Mouse (Mus musculus): ENCODE data around the gene Prdx6. TPM values are rescaled to one million over a fixed set of nuclear protein-coding genes. Genes with fewer than 3 reads are reported as not detected.
A peak's percentile ranks its signal among the peaks of the same experiment; 100 is the strongest.

Gene Prdx6
- polyA plus RNA-seq, 1 experiment from 2014 or later: 168 TPM

DNA sequence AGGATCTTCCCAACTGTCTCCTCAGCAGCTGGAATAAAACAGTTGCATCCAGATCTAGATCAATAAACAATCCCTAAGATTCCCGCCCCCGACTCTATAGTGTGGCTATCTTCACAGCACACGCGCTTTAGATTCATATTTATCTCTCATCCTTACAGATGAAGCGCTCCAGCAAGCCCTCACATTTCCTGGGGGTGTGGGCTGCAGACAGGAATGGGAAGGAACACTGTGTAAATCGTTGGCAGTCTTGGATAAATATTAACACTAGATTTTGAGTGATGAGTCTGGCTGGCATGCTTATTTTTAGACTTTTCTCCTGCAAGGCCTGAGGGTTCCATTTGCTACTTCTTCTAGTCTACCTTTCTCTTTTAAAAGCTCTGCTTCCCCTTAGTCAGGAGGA is 1.6 kb downstream of the Prdx6 start:
- Histone ChIP-seq H3K4me3 (replicated peaks) (peak overlapping the region; percentile 81), H3K27me3 (replicated peaks) (no peaks in the 10 kb centered on the region), H3K27ac (replicated peaks) (no peak overlapping the region), H3K4me2 (peak overlapping the region; percentile 85), H3K9ac (replicated peaks) (peak overlapping the region; percentile 82; the same call in 1 of the 2 replicates), H3K36me3 (peaks cover 3% of the 10 kb centered on the region; the same call in 1 of the 2 replicates), H3K4me1 (peaks cover 32% of the 10 kb centered on the region), H3K9me3 (replicated peaks) (no peaks in the 10 kb centered on the region)
- 57% methylated on average over 6 of the region's 6 CpGs for WGBS
- ATAC-seq (ENCODE audit: low FRiP score): no peak

DNA sequence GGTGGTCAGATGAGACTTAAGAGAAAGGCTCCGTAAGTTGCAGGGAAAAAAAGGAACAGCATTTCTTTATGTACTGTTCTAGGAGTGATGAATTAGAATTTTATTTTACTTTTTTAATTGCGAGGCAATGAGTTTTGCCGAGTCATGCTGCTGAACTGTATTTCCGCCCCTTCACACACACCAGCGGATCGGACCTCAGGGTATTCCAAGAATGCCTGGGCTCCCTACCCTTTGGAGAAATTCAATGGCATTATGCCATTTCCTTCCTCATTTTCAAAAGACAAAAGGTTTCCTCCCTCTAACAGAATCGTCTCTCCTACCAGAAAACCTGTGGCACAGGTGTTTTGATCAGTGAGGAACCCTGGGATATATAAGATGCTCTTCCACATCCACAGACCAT is 2.3 kb downstream of the Prdx6 start:
- no peak overlapping the region for H3K27ac ChIP-seq (replicated peaks)
- H3K9me3 ChIP-seq (replicated peaks): no peaks in the 10 kb centered on the region
- 83% methylated on average over 7 of the region's 7 CpGs for WGBS
- H3K9ac ChIP-seq (replicated peaks): 0 out of 2 replicates have a peak overlapping the region, but pooled peaks have one; percentile 82
- peaks cover 10% of the 10 kb centered on the region for H3K36me3 ChIP-seq
- H3K4me3 ChIP-seq (replicated peaks): peak overlapping the region; percentile 81
- H3K4me2 ChIP-seq: peak overlapping the region; percentile 85
- H3K4me1 ChIP-seq: peaks cover 32% of the 10 kb centered on the region
- ATAC-seq (ENCODE audit: low FRiP score): no peak
- H3K27me3 ChIP-seq (replicated peaks): no peaks in the 10 kb centered on the region

DNA sequence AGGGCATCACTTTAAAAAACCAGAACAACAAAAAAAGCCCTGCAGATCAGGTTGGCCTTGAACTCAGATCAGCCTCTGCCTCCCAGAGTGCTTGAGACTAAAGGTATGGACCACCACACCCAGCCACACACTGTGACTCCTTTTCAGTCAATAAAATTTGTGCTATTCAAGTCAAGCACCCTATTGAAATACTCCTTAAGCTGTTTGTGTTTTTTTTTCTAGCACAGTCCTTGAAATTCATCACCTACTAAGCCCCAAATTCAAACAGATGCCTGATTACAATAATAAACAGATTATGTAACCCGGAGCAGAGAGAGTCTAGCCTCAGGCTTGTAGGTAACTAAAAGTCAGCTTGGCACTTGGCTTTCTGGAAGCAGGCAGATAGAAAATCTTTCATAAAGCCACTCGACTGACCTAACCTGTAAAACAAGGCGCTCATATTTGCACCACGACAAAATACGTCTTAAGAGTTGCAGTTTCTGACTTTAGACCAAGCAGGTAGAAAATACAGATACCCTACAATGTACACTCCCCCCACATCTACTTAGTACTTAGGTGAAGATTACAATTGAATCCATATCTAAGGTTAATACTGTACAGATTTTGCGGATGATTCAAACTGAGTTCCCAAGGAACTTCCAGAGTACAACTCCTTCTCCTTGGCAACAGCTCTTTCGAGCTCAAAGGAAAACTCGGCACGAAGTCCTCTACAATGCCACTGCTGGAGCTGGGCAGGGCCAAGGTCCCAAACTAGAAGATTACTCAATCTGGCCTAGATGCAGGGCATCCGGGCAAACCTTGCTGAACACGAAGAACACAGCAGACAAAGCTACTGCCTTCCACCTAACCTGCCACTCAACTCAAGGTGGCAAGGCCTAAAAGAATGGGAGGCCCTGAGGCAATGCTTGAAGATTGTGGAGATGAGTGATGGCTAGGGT is 3.1 kb downstream of the Prdx6 start:
- Histone ChIP-seq H3K4me1 (peaks cover 32% of the 10 kb centered on the region), H3K9me3 (replicated peaks) (no peaks in the 10 kb centered on the region), H3K27ac (replicated peaks) (no peak overlapping the region), H3K9ac (replicated peaks) (no peak overlapping the region), H3K4me2 (peak overlapping the region; percentile 85; the same call in 1 of the 2 replicates), H3K36me3 (peaks cover 16% of the 10 kb centered on the region), H3K27me3 (replicated peaks) (no peaks in the 10 kb centered on the region), H3K4me3 (replicated peaks) (no peak overlapping the region)
- 85% methylated on average over 11 of the region's 11 CpGs for WGBS
- ATAC-seq (ENCODE audit: low FRiP score): no peak

- no peaks in the 10 kb centered on the region for H3K27me3 ChIP-seq (replicated peaks)
- 65% methylated on average over 3 of the region's 3 CpGs for WGBS
- H3K4me2 ChIP-seq: no peak overlapping the region
- peaks cover 22% of the 10 kb centered on the region for H3K36me3 ChIP-seq
- H3K9ac ChIP-seq (replicated peaks): no peak overlapping the region
- H3K27ac ChIP-seq (replicated peaks): no peak overlapping the region
- no peak overlapping the region for H3K4me3 ChIP-seq (replicated peaks)
- H3K9me3 ChIP-seq (replicated peaks): no peaks in the 10 kb centered on the region
- peaks cover 32% of the 10 kb centered on the region for H3K4me1 ChIP-seq
- ATAC-seq (ENCODE audit: low FRiP score): no peak
Observed at GRCm38 (mm10) chr1:161247176-161247575, 3.8 kb downstream of the Prdx6 start.

- Histone ChIP-seq H3K27me3 (replicated peaks) (no peaks in the 10 kb centered on the region), H3K36me3 (peaks cover 40% of the 10 kb centered on the region), H3K4me2 (no peak overlapping the region), H3K9me3 (replicated peaks) (no peaks in the 10 kb centered on the region), H3K4me1 (0 out of 2 replicates have a peak, but pooled peaks cover 4% of the 10 kb centered on the region), H3K4me3 (replicated peaks) (no peak overlapping the region), H3K27ac (replicated peaks) (no peak overlapping the region), H3K9ac (replicated peaks) (no peak overlapping the region)
- WGBS: 97% methylated on average over 4 of the region's 4 CpGs
- ATAC-seq (ENCODE audit: low FRiP score): no peak
Observed at GRCm38 (mm10) chr1:161237750-161238149, 13.3 kb downstream of the Prdx6 start.

- Histone ChIP-seq H3K4me1 (0 out of 2 replicates have a peak, but pooled peaks cover 4% of the 10 kb centered on the region), H3K27me3 (replicated peaks) (no peaks in the 10 kb centered on the region), H3K4me2 (no peak overlapping the region), H3K9ac (replicated peaks) (no peak overlapping the region), H3K9me3 (replicated peaks) (no peaks in the 10 kb centered on the region), H3K4me3 (replicated peaks) (no peak overlapping the region), H3K27ac (replicated peaks) (no peak overlapping the region), H3K36me3 (peaks cover 37% of the 10 kb centered on the region)
- no peak for ATAC-seq (ENCODE audit: low FRiP score)
- 95% methylated on average over 7 of the region's 7 CpGs for WGBS
Observed at GRCm38 (mm10) chr1:161237339-161237738, 13.7 kb downstream of the Prdx6 start.

DNA sequence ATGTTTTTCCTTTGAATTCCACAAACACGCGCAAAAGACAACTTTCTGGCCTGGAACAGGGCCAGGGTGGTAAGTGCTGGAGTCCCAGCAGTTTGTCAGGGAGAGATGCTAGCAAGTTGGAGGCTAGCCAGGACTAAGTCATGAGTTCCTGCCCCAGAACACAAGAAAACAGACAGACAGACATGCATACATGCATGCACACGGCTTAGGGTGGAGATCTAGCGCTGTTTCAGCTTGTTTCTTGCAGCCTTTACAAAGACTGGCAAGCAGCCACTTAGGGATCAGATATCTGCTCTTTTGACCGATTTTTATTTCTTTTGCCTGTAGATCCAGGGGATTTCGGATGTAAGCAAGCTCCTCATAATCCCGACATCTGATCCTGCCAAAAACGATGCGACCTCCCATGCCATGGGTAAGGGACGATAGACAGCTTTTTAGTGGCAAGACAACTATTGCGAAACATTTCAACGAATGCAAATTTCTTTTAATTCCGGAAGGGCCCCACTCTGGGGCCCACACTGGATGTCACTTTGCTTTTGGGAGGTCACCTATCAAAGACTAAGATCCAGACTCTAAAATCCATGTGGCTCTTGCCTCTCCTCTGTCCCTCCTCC is 17.7 kb downstream of the Prdx6 start:
- H3K27ac ChIP-seq (replicated peaks): no peak overlapping the region
- no peak for ATAC-seq (ENCODE audit: low FRiP score)
- H3K9me3 ChIP-seq (replicated peaks): no peaks in the 10 kb centered on the region
- 86% methylated on average over 13 of the region's 13 CpGs for WGBS
- no peak overlapping the region for H3K4me2 ChIP-seq
- H3K4me1 ChIP-seq: 0 out of 2 replicates have a peak, but pooled peaks cover 4% of the 10 kb centered on the region
- H3K4me3 ChIP-seq (replicated peaks): no peak overlapping the region
- no peak overlapping the region for H3K9ac ChIP-seq (replicated peaks)
- peaks cover 8% of the 10 kb centered on the region for H3K36me3 ChIP-seq
- no peaks in the 10 kb centered on the region for H3K27me3 ChIP-seq (replicated peaks)

DNA sequence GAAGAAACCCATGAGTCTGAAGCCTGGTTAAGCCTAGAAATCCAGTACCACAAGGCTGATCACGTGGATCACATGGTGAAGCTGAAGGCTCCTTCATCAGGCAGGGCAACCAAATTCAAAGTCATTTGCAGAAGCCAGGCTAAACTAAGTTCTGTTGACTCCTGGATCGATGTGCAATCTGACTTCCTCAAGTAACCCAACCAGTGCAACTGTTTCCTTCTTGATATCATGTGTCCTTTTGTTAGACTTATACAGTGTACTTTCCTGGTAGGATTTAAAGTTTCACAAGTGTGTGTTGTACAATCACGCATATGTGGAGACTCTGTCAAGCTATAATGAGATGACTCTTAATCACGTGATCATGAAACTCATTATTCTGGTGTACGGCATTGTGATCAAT is 18.8 kb downstream of the Prdx6 start:
- Histone ChIP-seq H3K27me3 (replicated peaks) (no peaks in the 10 kb centered on the region), H3K9ac (replicated peaks) (no peak overlapping the region), H3K27ac (replicated peaks) (no peak overlapping the region), H3K4me2 (no peak overlapping the region), H3K4me1 (0 out of 2 replicates have a peak, but pooled peaks cover 4% of the 10 kb centered on the region), H3K4me3 (replicated peaks) (no peak overlapping the region), H3K9me3 (replicated peaks) (no peaks in the 10 kb centered on the region), H3K36me3 (no peaks in the 10 kb centered on the region)
- no peak for ATAC-seq (ENCODE audit: low FRiP score)
- WGBS: 90% methylated on average over 5 of the region's 5 CpGs

DNA sequence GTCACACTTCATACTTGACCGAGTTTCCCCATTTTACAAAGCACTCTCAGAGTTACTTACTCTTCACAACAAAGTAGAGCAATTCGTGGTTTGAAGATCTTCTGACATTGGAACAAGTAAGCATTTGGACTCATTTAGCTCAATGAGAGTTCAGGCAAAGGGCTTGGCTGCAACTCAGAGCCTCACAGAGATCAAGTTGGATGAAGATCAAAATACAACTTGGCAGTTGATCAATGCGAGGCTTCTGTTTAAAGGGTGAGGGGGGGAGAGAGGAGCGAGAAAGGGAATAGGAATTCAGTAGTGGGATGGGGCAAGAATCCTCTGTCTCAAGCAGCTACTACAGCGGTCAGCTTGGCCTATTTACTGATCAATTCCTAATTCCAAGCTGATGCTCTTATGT is 26.2 kb downstream of the Prdx6 start:
- no peaks in the 10 kb centered on the region for H3K27me3 ChIP-seq (replicated peaks)
- no peak overlapping the region for H3K27ac ChIP-seq (replicated peaks)
- H3K9me3 ChIP-seq (replicated peaks): no peaks in the 10 kb centered on the region
- H3K36me3 ChIP-seq: no peaks in the 10 kb centered on the region
- no peak overlapping the region for H3K4me3 ChIP-seq (replicated peaks)
- H3K4me2 ChIP-seq: no peak overlapping the region
- peak; percentile 76 for ATAC-seq (ENCODE audit: low FRiP score)
- H3K9ac ChIP-seq (replicated peaks): no peak overlapping the region
- H3K4me1 ChIP-seq: no peaks in the 10 kb centered on the region
- 56% methylated on average over 5 of the region's 5 CpGs for WGBS

GRCm38 (mm10) chr1:161219816-161220215 is 31.2 kb downstream of the Prdx6 start:
- no peak overlapping the region for H3K4me3 ChIP-seq (replicated peaks)
- 78% methylated on average over 3 of the region's 3 CpGs for WGBS
- no peaks in the 10 kb centered on the region for H3K4me1 ChIP-seq
- H3K9me3 ChIP-seq (replicated peaks): no peaks in the 10 kb centered on the region
- no peak overlapping the region for H3K27ac ChIP-seq (replicated peaks)
- H3K9ac ChIP-seq (replicated peaks): no peak overlapping the region
- no peaks in the 10 kb centered on the region for H3K36me3 ChIP-seq
- H3K27me3 ChIP-seq (replicated peaks): no peaks in the 10 kb centered on the region
- H3K4me2 ChIP-seq: no peak overlapping the region
- ATAC-seq (ENCODE audit: low FRiP score): no peak; the same call in 1 of the 2 replicates

DNA sequence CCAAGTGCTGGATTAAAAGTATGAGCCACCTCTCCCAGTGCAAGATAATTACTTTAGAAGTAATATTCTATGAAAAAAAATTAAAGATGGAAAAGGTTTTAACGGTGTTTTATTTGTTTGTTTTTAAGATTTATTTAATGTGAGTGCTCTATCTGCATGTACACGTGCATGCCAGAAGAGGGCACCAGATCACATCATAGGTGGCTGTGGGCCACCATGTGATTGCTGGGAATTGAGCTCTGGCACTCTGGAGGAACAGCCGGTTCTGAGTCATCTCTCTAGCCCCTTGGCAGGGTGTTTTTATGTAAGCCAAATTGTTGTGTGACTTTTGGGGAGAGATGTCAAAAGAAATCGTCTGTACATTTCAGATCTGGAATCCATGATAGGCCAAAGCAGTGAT is 36.6 kb downstream of the Prdx6 start:
- H3K9ac ChIP-seq (replicated peaks): no peak overlapping the region
- no peaks in the 10 kb centered on the region for H3K4me1 ChIP-seq
- no peak overlapping the region for H3K27ac ChIP-seq (replicated peaks)
- no peaks in the 10 kb centered on the region for H3K36me3 ChIP-seq
- 33% methylated on average over 4 of the region's 4 CpGs for WGBS
- no peak overlapping the region for H3K4me3 ChIP-seq (replicated peaks)
- no peaks in the 10 kb centered on the region for H3K27me3 ChIP-seq (replicated peaks)
- ATAC-seq (ENCODE audit: low FRiP score): no peak
- H3K4me2 ChIP-seq: no peak overlapping the region
- no peaks in the 10 kb centered on the region for H3K9me3 ChIP-seq (replicated peaks)

DNA sequence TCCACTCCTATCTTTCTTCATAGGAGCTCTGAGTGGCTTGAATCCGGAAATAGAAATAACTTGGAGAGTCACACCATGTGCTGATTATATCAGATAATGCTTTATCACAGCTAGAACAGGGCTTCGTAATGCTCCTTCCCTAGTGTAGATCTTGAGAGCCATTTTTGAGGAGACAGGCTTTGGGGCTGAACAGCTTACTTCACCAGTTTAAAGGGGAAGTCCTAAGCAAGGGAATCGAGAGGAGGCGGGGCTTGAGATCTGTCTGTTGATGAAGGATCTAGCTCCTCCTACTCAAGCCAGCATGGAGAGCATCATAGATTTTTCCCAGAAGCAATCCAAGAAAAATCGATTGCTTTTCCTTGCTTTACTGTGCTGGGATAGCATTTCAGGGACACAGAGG is 51.2 kb downstream of the Prdx6 start:
- Histone ChIP-seq H3K4me3 (replicated peaks) (no peak overlapping the region), H3K4me2 (no peak overlapping the region), H3K9ac (replicated peaks) (no peak overlapping the region), H3K9me3 (replicated peaks) (no peaks in the 10 kb centered on the region), H3K27me3 (replicated peaks) (no peaks in the 10 kb centered on the region), H3K36me3 (no peaks in the 10 kb centered on the region), H3K27ac (replicated peaks) (no peak overlapping the region), H3K4me1 (peaks cover 11% of the 10 kb centered on the region)
- no peak for ATAC-seq (ENCODE audit: low FRiP score)
- WGBS: 83% methylated on average over 5 of the region's 5 CpGs
